26 mouse cellular contexts compared by ENCODE assay signal in the genomic region with DNA sequence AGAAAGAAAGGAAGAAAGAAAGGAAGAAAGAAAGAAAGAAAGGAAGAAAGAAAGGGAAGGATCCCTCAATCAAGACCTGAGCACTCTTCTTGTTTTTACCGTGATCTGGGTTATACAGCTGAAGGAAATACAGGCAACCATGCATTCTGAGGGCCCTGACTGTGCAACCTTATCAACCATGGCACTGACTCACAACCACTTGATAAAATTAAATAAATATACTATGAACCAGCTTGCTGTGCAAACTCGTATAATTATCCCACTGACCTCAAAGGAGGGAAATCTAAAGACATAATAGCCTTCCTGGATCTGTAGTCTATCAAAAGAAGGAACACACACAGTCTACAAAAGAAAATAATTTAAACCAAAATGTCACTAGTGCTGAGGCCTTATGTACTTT.
DNase-seq lines count a peak whose midpoint lies in the region; ATAC-seq and TF ChIP-seq lines count a peak whose summit lies in the region.
"Had no signal": no experiment of that assay in that cellular context is flagged by ENCODE, and none has a peak within 500 bp of the region (broad histone marks: within the 10 kb centered on the region; RNA-seq: fewer than 3 reads in every experiment).

No protein-coding gene starts in this region.

- H3K4me3 ChIP-seq in embryonic facial prominence, embryonic 11.5 days (ENCODE audit: low read depth, low read length): no peak overlapping the region
- H3K4me3 ChIP-seq in embryonic facial prominence, embryonic 10.5 days: no peak overlapping the region
- H3K4me3 ChIP-seq in embryonic facial prominence, embryonic 14.5 days (ENCODE audit: low read depth, low read length): no peak overlapping the region
- H3K4me3 ChIP-seq in stomach, embryonic 15.5 days (replicated peaks): no peak overlapping the region
- H3K4me3 ChIP-seq in stomach, postnatal 0 days (ENCODE audit: low read depth, low read length): no peak overlapping the region
- H3K4me3 ChIP-seq in hindbrain, embryonic 14.5 days (replicated peaks; ENCODE audit: low read length): no peak overlapping the region
- H3K4me3 ChIP-seq: embryonic facial prominence, embryonic 13.5 days; forebrain, embryonic 13.5 days; forebrain, embryonic 15.5 days had no signal

- DNase-seq in embryonic facial prominence, embryonic 11.5 days (ENCODE audit: low spot score): peak; percentile 41
- no peak for DNase-seq in embryonic facial prominence, embryonic 10.5 days (ENCODE audit: low spot score)
- peak; percentile 1 for DNase-seq in embryonic facial prominence, embryonic 14.5 days (ENCODE audit: low spot score)
- peak; percentile 22 for DNase-seq in stomach, postnatal 0 days (ENCODE audit: low spot score)
- no peak for DNase-seq in thymus, postnatal 36 days
- no peak for DNase-seq in hindbrain, embryonic 14.5 days (ENCODE audit: low spot score)
- DNase-seq: adrenal gland, postnatal 10 days; adrenal gland, postnatal 25 days; B cell, adult 2 months; cerebellum, adult 11 months; cerebellum, adult 18-20 months; cerebellum, adult 8-10 months; cerebellum, adult 9-11 months; cerebellum, postnatal 14 days; cerebellum, postnatal 36 days; embryo, embryonic 11 days; forebrain, postnatal 0 days had no signal

- no peaks in the 10 kb centered on the region for H3K4me1 ChIP-seq in embryonic facial prominence, embryonic 11.5 days (ENCODE audit: control insufficient read depth, insufficient read depth, low read length)
- H3K4me1 ChIP-seq in embryonic facial prominence, embryonic 10.5 days: no peaks in the 10 kb centered on the region
- no peaks in the 10 kb centered on the region for H3K4me1 ChIP-seq in embryonic facial prominence, embryonic 14.5 days (ENCODE audit: control insufficient read depth, insufficient read depth, low read length)
- no peaks in the 10 kb centered on the region for H3K4me1 ChIP-seq in stomach, embryonic 15.5 days
- H3K4me1 ChIP-seq in stomach, postnatal 0 days (replicated peaks; ENCODE audit: control insufficient read depth, insufficient read depth): no peaks in the 10 kb centered on the region
- no peaks in the 10 kb centered on the region for H3K4me1 ChIP-seq in hindbrain, embryonic 14.5 days (replicated peaks; ENCODE audit: control insufficient read depth, insufficient read depth, low read length)
- H3K4me1 ChIP-seq: embryonic facial prominence, embryonic 13.5 days; forebrain, embryonic 13.5 days; forebrain, embryonic 15.5 days had no signal

- no peaks in the 10 kb centered on the region for H3K36me3 ChIP-seq in embryonic facial prominence, embryonic 11.5 days (replicated peaks; ENCODE audit: control insufficient read depth, insufficient read depth, low read depth, low read length)
- H3K36me3 ChIP-seq in embryonic facial prominence, embryonic 10.5 days (replicated peaks): no peaks in the 10 kb centered on the region
- H3K36me3 ChIP-seq in embryonic facial prominence, embryonic 14.5 days (ENCODE audit: control insufficient read depth, insufficient read depth, low read length): no peaks in the 10 kb centered on the region
- no peaks in the 10 kb centered on the region for H3K36me3 ChIP-seq in stomach, embryonic 15.5 days
- no peaks in the 10 kb centered on the region for H3K36me3 ChIP-seq in stomach, postnatal 0 days (ENCODE audit: control insufficient read depth, insufficient read depth, low read length)
- no peaks in the 10 kb centered on the region for H3K36me3 ChIP-seq in hindbrain, embryonic 14.5 days (replicated peaks; ENCODE audit: control insufficient read depth, insufficient read depth)
- H3K36me3 ChIP-seq: embryonic facial prominence, embryonic 13.5 days; forebrain, embryonic 15.5 days; G1E had no signal

- ATAC-seq in embryonic facial prominence, embryonic 11.5 days (replicated peaks; ENCODE audit: insufficient number of reproducible peaks, low FRiP score, low TSS enrichment, low read depth): no peak
- ATAC-seq in embryonic facial prominence, embryonic 14.5 days (ENCODE audit: low read depth): no peak
- ATAC-seq in stomach, embryonic 15.5 days (ENCODE audit: insufficient read depth, low FRiP score, low read depth): peak; percentile 82
- peak; percentile 84 for ATAC-seq in stomach, postnatal 0 days (ENCODE audit: low FRiP score, low TSS enrichment)
- ATAC-seq in hindbrain, embryonic 14.5 days (ENCODE audit: low FRiP score): no peak
- ATAC-seq: activated CD4-positive, CD25-positive, alpha-beta regulatory T cell, adult 4 months; CD4-positive, CD25-positive, alpha-beta regulatory T cell, adult 4 months; forebrain, embryonic 13.5 days; forebrain, embryonic 15.5 days; forebrain, postnatal 0 days; Patski had no signal

- no peaks in the 10 kb centered on the region for H3K9me3 ChIP-seq in embryonic facial prominence, embryonic 11.5 days (replicated peaks; ENCODE audit: control insufficient read depth, low read length)
- H3K9me3 ChIP-seq in embryonic facial prominence, embryonic 10.5 days: no peaks in the 10 kb centered on the region
- no peaks in the 10 kb centered on the region for H3K9me3 ChIP-seq in embryonic facial prominence, embryonic 14.5 days (ENCODE audit: control insufficient read depth, low read length)
- H3K9me3 ChIP-seq in stomach, embryonic 15.5 days: no peaks in the 10 kb centered on the region
- H3K9me3 ChIP-seq in stomach, postnatal 0 days (ENCODE audit: control insufficient read depth, low read length): no peaks in the 10 kb centered on the region
- no peaks in the 10 kb centered on the region for H3K9me3 ChIP-seq in hindbrain, embryonic 14.5 days (ENCODE audit: control insufficient read depth, low read length)
- H3K9me3 ChIP-seq: embryonic facial prominence, embryonic 13.5 days; forebrain, embryonic 13.5 days; forebrain, embryonic 15.5 days; G1E had no signal

- no peak for TF ChIP-seq CTCF in stomach, postnatal 0 days (IDR thresholded peaks at IDR 0.05; ENCODE audit: low read depth)

- no peak overlapping the region for H3K4me2 ChIP-seq in embryonic facial prominence, embryonic 11.5 days (ENCODE audit: low read depth, low read length)
- no peak overlapping the region for H3K4me2 ChIP-seq in embryonic facial prominence, embryonic 14.5 days (ENCODE audit: low read depth, low read length)
- H3K4me2 ChIP-seq in stomach, embryonic 15.5 days: no peak overlapping the region
- no peak overlapping the region for H3K4me2 ChIP-seq in stomach, postnatal 0 days (replicated peaks; ENCODE audit: low read depth)
- no peak overlapping the region for H3K4me2 ChIP-seq in hindbrain, embryonic 14.5 days (replicated peaks)
- H3K4me2 ChIP-seq: embryonic facial prominence, embryonic 13.5 days; forebrain, embryonic 13.5 days; forebrain, embryonic 15.5 days had no signal

- H3K27ac ChIP-seq in embryonic facial prominence, embryonic 11.5 days (replicated peaks; ENCODE audit: low read depth, low read length): no peak overlapping the region
- H3K27ac ChIP-seq in embryonic facial prominence, embryonic 10.5 days (replicated peaks): no peak overlapping the region
- H3K27ac ChIP-seq in embryonic facial prominence, embryonic 14.5 days (replicated peaks; ENCODE audit: low read depth, low read length): no peak overlapping the region
- H3K27ac ChIP-seq in stomach, embryonic 15.5 days: no peak overlapping the region
- H3K27ac ChIP-seq in stomach, postnatal 0 days (replicated peaks): no peak overlapping the region
- H3K27ac ChIP-seq in hindbrain, embryonic 14.5 days: no peak overlapping the region
- H3K27ac ChIP-seq: embryonic facial prominence, embryonic 13.5 days; forebrain, embryonic 13.5 days; forebrain, embryonic 15.5 days had no signal

- 52% methylated on average over 2 of the region's 2 CpGs for WGBS in embryonic facial prominence, embryonic 11.5 days
- 66% methylated on average over 2 of the region's 2 CpGs for WGBS in embryonic facial prominence, embryonic 10.5 days
- WGBS in embryonic facial prominence, embryonic 14.5 days: 34% methylated on average over 2 of the region's 2 CpGs
- WGBS in stomach, embryonic 15.5 days: 53% methylated on average over 2 of the region's 2 CpGs
- WGBS in stomach, postnatal 0 days: 40% methylated on average over 2 of the region's 2 CpGs
- WGBS in hindbrain, embryonic 14.5 days: 77% methylated on average over 2 of the region's 2 CpGs

- TF ChIP-seq EP300 in stomach, postnatal 0 days (optimal IDR thresholded peaks at IDR 0.05): no peak

- no peaks in the 10 kb centered on the region for H3K27me3 ChIP-seq in embryonic facial prominence, embryonic 11.5 days (ENCODE audit: control insufficient read depth, insufficient read depth, low read length)
- H3K27me3 ChIP-seq in embryonic facial prominence, embryonic 10.5 days (replicated peaks; ENCODE audit: low read depth, poor library complexity, severe bottlenecking): no peaks in the 10 kb centered on the region
- no peaks in the 10 kb centered on the region for H3K27me3 ChIP-seq in embryonic facial prominence, embryonic 14.5 days (replicated peaks; ENCODE audit: control insufficient read depth, insufficient read depth, low read length)
- H3K27me3 ChIP-seq in stomach, embryonic 15.5 days (replicated peaks): no peaks in the 10 kb centered on the region
- H3K27me3 ChIP-seq in stomach, postnatal 0 days (ENCODE audit: control insufficient read depth, insufficient read depth, low read length): no peaks in the 10 kb centered on the region
- H3K27me3 ChIP-seq in hindbrain, embryonic 14.5 days (ENCODE audit: control insufficient read depth, insufficient read depth, low read length): no peaks in the 10 kb centered on the region
- H3K27me3 ChIP-seq: CH12.LX; embryonic facial prominence, embryonic 13.5 days; forebrain, embryonic 13.5 days; forebrain, embryonic 15.5 days; Patski had no signal

- H3K9ac ChIP-seq in embryonic facial prominence, embryonic 11.5 days (replicated peaks; ENCODE audit: low read length): no peak overlapping the region
- no peak overlapping the region for H3K9ac ChIP-seq in embryonic facial prominence, embryonic 14.5 days (ENCODE audit: low read depth, low read length)
- no peak overlapping the region for H3K9ac ChIP-seq in stomach, embryonic 15.5 days
- H3K9ac ChIP-seq in stomach, postnatal 0 days (ENCODE audit: low read length): no peak overlapping the region
- H3K9ac ChIP-seq in hindbrain, embryonic 14.5 days: no peak overlapping the region
- H3K9ac ChIP-seq: embryonic facial prominence, embryonic 13.5 days; forebrain, embryonic 13.5 days; forebrain, embryonic 15.5 days; forebrain, postnatal 0 days had no signal

Comparison
In these comparisons a context has a peak if more than half of its experiments do, and no peak if none do; other contexts are left out.
1. DNase-seq: peak in embryonic facial prominence, embryonic 11.5 days (single experiment), embryonic facial prominence, embryonic 14.5 days (single experiment) and stomach, postnatal 0 days (single experiment); none in embryonic facial prominence, embryonic 10.5 days (single experiment), thymus, postnatal 36 days (0 of 2) and hindbrain, embryonic 14.5 days (single experiment).
2. ATAC-seq: peak in stomach, embryonic 15.5 days (single experiment) and stomach, postnatal 0 days (single experiment); none in embryonic facial prominence, embryonic 11.5 days (single experiment), embryonic facial prominence, embryonic 14.5 days (single experiment) and hindbrain, embryonic 14.5 days (single experiment).